Mouse (Mus musculus) CH12F3 (cell line): ENCODE data around the gene Rgs14.

ENCODE experiments used
- in situ Hi-C: fragments of 300-500 bp; cut with MboI; formaldehyde crosslinking; loops from 2 replicates; pipeline ENCODE4 v1.14.3; 2020; ENCODE audit warnings: low sequenced_read_pairs

Rgs14 gene

GRCm38 (mm10) chr13:55344286-55344685 lies 25.2 kb upstream of the Rgs14 start:
- in situ Hi-C loops: no loop called here

- in situ Hi-C loops: no loop called here
Observed at GRCm38 (mm10) chr13:55346745-55347144, 22.8 kb upstream of the Rgs14 start.

- in situ Hi-C loops: no loop called here
Observed at GRCm38 (mm10) chr13:55361145-55361544, 8.4 kb upstream of the Rgs14 start.

DNA sequence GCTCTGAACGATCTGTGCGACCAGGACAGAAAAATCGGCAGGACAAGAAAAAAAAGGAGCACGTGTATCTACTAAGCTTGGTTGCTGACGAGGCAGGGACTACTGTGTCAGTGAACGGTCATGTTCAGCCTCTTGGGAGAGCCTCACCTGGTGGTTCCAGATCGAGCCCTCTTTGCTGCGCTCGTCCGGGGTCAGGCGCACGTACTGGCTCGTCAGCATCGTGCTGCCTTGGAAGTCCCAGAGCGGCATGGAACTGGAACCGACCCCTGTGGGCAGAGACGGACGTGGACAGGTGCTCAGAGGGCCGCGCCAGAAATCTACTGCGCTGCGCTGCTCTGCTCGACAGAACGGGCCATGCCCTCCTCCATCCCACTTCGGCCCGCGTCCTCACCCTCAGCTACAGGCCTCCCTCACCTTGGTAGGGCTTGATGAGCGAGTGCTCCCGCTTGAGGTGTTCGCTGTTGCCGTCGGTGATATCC lies 7.5 kb upstream of the Rgs14 start:
- in situ Hi-C loops: no loop called here

DNA sequence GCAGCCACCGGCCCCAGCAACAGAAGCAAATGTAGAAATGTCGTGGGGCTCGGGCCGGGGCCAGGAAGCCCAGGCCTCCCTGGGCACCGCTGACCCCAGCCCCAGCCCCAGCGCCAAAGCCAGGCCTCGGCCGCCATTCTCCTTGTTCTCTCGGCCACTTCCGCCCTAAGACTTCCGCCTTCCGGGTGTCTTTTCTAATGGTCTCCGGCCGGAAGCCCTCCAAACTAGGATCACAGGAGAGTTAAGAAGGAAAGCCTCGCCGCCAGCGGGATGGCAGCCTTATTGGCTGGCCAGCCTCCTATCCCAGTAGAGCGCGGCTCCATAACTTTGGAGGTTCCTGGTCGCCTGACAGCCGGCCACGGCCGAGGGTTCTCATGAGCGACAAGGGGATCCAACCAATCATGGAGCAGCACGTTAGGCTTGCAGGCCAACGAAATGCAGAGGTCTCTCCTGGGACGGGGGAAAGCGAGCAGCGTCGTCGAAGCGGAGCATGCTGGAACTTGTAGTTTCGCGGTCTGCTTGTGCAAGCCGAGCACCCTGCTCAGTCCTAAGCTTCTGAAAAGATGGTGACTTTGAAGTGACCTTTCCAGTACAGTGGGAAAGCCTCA lies 7.0 kb upstream of the Rgs14 start, which contains the start of gene Lman2:
Gene Lman2 (minus strand): TSS at position 331 of the 608 bp plus-strand sequence.
- in situ Hi-C loops: no loop called here

- in situ Hi-C loops: no loop called here
Observed at GRCm38 (mm10) chr13:55368401-55368800, 1.1 kb upstream of the Rgs14 start.

DNA sequence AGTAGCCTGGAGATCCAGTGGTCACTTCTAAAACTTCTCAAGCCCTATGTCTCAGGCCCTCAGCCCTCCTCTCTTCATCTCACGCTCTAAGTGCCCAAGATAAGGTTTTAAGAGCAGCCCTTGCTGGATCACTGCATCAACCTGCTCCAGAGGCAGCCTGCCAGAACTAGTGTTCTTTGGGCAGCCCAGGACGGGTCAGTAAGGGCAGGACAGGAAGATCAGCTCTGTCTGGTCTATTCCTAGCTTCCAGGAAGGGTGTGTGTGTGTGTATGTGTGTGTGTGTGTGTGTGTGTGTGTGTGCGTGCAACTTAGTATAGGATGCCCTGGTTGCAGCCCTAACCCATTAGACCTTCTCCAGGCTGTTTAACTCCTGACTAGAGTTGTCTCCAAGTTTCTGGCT lies 702 bp downstream of the Rgs14 start:
- in situ Hi-C loops: no loop called here

DNA sequence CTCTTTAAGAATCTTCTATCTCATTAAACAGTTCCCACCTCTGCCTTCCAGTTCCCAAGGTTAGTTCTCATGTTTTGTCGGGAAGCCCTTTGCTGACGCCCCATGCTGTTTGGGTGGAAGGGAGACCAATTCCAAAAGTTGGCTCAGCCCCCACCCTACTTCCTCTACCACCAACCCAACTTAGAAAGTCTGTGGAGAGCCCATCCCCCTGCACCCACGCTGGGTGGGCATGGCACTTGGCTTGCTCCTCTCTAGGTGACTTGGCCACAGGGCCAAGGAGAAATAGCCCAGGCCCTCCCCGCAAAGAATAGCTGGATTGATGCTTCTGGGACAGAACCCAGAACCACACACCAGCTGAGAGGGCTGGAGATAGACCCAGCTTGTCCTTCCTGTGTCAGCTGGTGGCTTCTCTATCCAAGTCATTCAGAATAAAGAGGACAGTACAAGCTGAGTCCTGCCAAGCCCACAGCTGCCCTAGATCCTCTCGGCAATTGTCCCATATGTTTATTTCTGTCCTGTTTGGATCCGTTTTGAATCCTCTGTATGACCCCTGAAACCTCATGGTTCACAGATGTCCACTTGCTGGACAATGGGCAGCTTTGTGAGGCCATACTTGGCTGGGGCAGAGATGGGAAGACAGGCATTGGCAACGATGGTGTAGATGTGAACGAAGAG lies 1.6 kb downstream of the Rgs14 start:
- in situ Hi-C loops: no loop called here

GRCm38 (mm10) chr13:55371740-55372139 lies 2.2 kb downstream of the Rgs14 start:
- in situ Hi-C loops: no loop called here

DNA sequence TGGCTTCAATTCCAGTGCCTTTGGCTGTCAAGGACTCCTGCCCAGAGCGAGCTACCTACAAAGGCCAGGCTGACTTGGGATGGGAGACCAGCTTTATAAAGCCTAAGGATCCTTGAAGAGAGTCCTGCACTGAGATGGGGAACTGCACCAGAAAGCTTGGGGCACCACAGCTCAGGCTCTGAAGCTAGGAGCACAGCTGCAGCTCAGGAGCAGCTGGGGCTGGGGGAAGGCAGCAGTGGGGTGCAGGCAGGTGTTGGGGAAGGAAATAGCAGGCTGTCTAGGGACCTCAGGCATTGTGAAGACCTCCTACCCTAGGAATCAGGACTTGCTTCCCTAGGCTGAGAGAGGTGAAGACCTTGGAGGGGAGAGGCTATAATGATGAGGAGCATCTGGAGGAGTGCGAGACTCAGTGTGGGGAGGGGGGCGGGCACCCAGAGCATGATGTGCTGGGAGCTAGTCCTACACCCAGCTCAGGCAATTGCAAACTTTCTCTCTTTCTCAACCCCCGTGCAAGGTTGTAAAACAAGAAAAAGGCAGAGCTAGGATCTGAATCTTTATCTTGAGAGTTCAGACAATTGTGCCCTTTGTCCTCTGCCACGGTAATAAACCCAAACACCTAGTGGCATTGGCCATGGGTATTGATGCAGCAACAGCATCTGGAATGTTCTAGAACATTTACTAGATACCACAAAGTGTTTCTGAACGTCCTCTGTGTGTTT lies 4.8 kb downstream of the Rgs14 start:
- in situ Hi-C loops: no loop called here

DNA sequence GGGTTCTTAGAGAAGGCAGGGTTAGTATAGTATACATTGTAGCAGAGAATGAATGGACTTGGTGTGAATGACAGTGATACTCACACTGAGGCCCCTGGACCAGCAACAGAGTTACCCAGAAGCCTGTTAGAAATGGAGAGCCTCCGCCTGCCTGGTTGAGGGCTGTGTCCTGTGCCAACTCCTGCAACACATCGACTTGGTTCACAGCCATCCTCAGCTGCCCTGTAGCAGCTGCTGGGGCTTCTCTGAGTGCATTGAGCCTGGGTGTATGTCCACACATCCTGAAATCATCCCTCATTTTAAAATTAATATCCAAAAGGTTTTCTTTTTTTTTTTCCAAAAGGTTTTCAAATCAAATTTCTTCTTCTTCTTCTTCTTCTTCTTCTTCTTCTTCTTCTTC lies 6.3 kb downstream of the Rgs14 start:
- in situ Hi-C loops: no loop called here

GRCm38 (mm10) chr13:55378907-55379580 lies 9.5 kb downstream of the Rgs14 start:
- in situ Hi-C loops: no loop called here

DNA sequence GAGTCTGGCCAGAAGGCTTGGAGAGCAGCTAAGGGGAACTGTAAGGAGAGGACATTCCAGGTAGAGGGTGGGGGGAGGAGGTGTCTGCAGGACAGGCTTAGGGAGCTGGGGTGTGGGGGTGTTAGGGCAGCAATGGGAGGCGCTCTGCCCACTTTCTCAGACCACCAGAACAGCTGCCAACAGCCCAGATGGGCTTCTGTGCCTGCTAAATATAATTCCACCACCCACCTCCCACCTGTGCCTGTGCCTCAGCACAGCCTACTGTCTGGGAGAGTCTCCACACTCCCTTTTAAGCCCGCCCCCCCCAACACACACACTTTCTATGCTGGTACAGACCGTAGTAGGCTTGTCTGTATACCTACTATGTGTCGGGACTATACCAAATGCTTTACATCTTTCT lies 12.3 kb downstream of the Rgs14 start:
- in situ Hi-C loops: no loop called here

DNA sequence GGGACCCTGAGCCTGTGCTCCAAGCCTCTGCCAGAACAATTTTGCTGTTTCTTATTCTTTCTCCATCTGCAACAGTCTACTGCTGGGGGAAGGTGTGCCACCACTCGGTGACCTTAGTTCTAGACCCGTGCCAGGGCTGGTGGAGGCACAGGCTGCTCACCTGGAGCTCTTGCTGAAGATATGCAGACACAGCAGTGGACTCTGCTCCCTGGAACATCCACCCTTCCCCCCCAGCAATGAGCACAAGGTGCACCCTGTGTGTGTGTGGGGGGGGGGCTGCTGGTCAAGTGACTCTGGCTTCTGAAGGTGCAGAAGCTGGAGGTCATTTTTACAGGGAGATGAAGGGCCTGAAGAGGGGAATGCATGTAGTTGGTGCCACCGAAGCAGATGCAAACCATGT lies 21.1 kb downstream of the Rgs14 start:
- in situ Hi-C loops: no loop called here

- in situ Hi-C loops: no loop called here
Observed at GRCm38 (mm10) chr13:55391626-55392029, 22.1 kb downstream of the Rgs14 start.

DNA sequence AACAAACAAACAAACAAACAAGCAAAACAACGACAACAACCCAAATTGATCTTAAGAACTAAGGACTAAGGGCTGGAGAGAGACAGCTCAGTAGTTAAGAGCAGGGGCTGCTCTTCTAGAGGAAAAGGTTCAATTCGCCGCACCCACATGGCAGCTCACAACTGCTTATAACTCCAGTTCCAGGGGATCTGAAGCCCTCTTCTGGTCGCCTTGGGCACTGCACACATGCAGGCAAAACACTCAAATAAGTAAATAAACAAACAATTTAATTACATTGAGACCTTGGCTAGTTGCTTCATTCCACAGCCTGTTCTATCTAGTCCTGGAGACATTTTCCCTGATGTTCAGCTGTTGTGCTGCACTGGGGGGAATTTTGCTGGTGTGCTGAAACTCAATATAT lies 23.4 kb downstream of the Rgs14 start:
- in situ Hi-C loops: no loop called here

- in situ Hi-C loops: no loop called here
Observed at GRCm38 (mm10) chr13:55398088-55398487, 28.6 kb downstream of the Rgs14 start, which contains the start of gene Slc34a1. TSS of gene Slc34a1 (plus strand) at chr13:55398187.

- in situ Hi-C loops: no loop called here
Observed at GRCm38 (mm10) chr13:55399300-55400038, 29.9 kb downstream of the Rgs14 start.

DNA sequence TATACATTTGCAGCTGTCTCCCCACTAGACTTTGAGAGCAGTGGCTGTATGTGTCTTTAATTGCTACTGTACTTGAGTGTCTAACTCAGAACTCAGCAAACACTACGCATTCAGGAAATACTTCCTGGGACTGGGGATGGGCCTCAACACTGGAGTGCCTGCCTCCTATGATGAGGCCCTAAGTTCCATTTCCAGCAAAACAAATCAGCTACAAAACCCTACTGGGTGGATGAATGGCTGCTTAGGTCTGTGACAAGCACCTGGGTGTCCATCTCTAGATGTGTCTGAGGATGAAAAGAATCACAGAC lies 30.5 kb downstream of the Rgs14 start:
- in situ Hi-C loops: no loop called here

- in situ Hi-C loops: no loop called here
Observed at GRCm38 (mm10) chr13:55403266-55403665, 33.7 kb downstream of the Rgs14 start.
